Mouse (Mus musculus) megakaryocyte, embryonic 14.5 days (primary cell): ENCODE results near the gene Orai1.

Experiments used
- FLI1 ChIP-seq: IDR thresholded peaks from 2 replicates; pipeline ENCODE4 v1.6.1; 2012; ENCODE audit warnings: low read length, inconsistent platforms, mixed read lengths
- GATA1 ChIP-seq: IDR thresholded peaks from 3 replicates; pipeline ENCODE4 v1.6.1; 2012; ENCODE audit warnings: mixed read lengths, low read length, inconsistent platforms, borderline replicate concordance

GRCm38 (mm10) chr5:123051736-123052135 is 36.9 kb downstream of the Orai1 start:
- TF ChIP-seq GATA1 (no peak), FLI1 (no peak)
